ENCODE assay signal across 12 mouse cellular contexts in the genomic region with DNA sequence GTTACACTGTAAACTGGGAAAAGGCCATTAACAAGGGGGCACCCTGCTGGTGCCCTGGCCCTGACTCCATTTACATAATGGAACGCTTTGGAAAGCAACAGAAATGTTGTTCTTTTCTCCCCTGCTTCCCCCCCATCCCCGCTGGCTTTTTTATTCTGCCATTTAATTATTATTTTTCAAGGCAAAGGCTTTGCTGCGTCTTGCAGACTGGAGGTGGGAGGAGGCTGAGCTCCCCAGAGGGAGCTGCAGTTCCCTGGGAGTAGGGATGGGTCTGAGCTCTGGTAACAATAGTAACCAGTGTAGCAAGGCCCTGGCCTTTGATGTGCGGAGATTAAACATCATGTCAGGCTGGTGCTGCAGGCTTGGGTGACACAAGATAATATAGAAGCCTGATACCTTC.
DNase-seq lines count a peak whose midpoint lies in the region; ATAC-seq lines count a peak whose summit lies in the region.
"Had no signal": no experiment of that assay in that cellular context is flagged by ENCODE, and none has a peak within 500 bp of the region (broad histone marks: within the 10 kb centered on the region; RNA-seq: fewer than 3 reads in every experiment).

No protein-coding gene starts in this region.

- peak overlapping the region; percentile 78 for H3K27ac ChIP-seq in embryonic facial prominence, embryonic 10.5 days (replicated peaks)
- peak overlapping the region; percentile 63 for H3K27ac ChIP-seq in hindbrain, embryonic 11.5 days (ENCODE audit: low read depth, low read length)
- H3K27ac ChIP-seq in midbrain, embryonic 13.5 days: peak overlapping the region; percentile 72
- H3K27ac ChIP-seq: left cerebral cortex, adult 2 months; lung, embryonic 15.5 days had no signal

- no peaks in the 10 kb centered on the region for H3K36me3 ChIP-seq in embryonic facial prominence, embryonic 10.5 days (replicated peaks)
- H3K36me3 ChIP-seq in hindbrain, embryonic 11.5 days (ENCODE audit: control insufficient read depth, insufficient read depth, low read length): no peaks in the 10 kb centered on the region
- H3K36me3 ChIP-seq in midbrain, embryonic 13.5 days: no peaks in the 10 kb centered on the region
- H3K36me3 ChIP-seq: lung, embryonic 15.5 days had no signal

- H3K4me3 ChIP-seq in embryonic facial prominence, embryonic 10.5 days: no peak overlapping the region
- no peak overlapping the region for H3K4me3 ChIP-seq in hindbrain, embryonic 11.5 days (ENCODE audit: low read depth, low read length)
- H3K4me3 ChIP-seq in midbrain, embryonic 13.5 days (replicated peaks): no peak overlapping the region
- H3K4me3 ChIP-seq: left cerebral cortex, adult 2 months; lung, embryonic 15.5 days had no signal

- no peaks in the 10 kb centered on the region for H3K9me3 ChIP-seq in embryonic facial prominence, embryonic 10.5 days
- H3K9me3 ChIP-seq in hindbrain, embryonic 11.5 days (ENCODE audit: control insufficient read depth, low read length): no peaks in the 10 kb centered on the region
- H3K9me3 ChIP-seq in midbrain, embryonic 13.5 days: no peaks in the 10 kb centered on the region
- H3K9me3 ChIP-seq: lung, embryonic 15.5 days had no signal

- H3K4me2 ChIP-seq in hindbrain, embryonic 11.5 days (replicated peaks; ENCODE audit: low read depth, low read length): no peak overlapping the region
- peak overlapping the region; percentile 2; the same call in 1 of the 2 replicates for H3K4me2 ChIP-seq in midbrain, embryonic 13.5 days (replicated peaks)
- H3K4me2 ChIP-seq: lung, embryonic 15.5 days had no signal

- H3K4me1 ChIP-seq in embryonic facial prominence, embryonic 10.5 days: peaks cover 48% of the 10 kb centered on the region
- peaks cover 5% of the 10 kb centered on the region; the same call in 1 of the 2 replicates for H3K4me1 ChIP-seq in hindbrain, embryonic 11.5 days (replicated peaks; ENCODE audit: control insufficient read depth, insufficient read depth, low read length)
- H3K4me1 ChIP-seq in midbrain, embryonic 13.5 days (replicated peaks): peaks cover 30% of the 10 kb centered on the region

- H3K9ac ChIP-seq in hindbrain, embryonic 11.5 days (ENCODE audit: low read depth, low read length): no peak overlapping the region
- H3K9ac ChIP-seq in midbrain, embryonic 13.5 days (replicated peaks): 0 out of 2 replicates have a peak overlapping the region, but pooled peaks have one; percentile 24
- H3K9ac ChIP-seq: lung, embryonic 15.5 days had no signal

- intact Hi-C loops in heart, postnatal 36 days (cut with DNase I): no loop called here

- peak; percentile 83 for ATAC-seq in hindbrain, embryonic 11.5 days (ENCODE audit: low FRiP score)
- ATAC-seq in midbrain, embryonic 13.5 days: peak; percentile 90

- DNase-seq in R1 (ENCODE audit: low read depth, low spot score): peak; percentile 22
- peak; percentile 45 for DNase-seq in embryonic facial prominence, embryonic 10.5 days (ENCODE audit: low spot score)
- DNase-seq in hindbrain, embryonic 11.5 days (ENCODE audit: low spot score): peak; percentile 39
- DNase-seq in urinary bladder, postnatal 4 days (ENCODE audit: low spot score in 2 of 2): no peak
- DNase-seq in thymus, postnatal 25 days: no peak
- DNase-seq in kidney, adult 8-10 months: no peak
- DNase-seq in heart, postnatal 36 days: no peak
- DNase-seq: cerebellum, adult 9-11 months; spleen, adult 18-20 months had no signal

- 7% methylated on average over 4 of the region's 4 CpGs for WGBS in embryonic facial prominence, embryonic 10.5 days
- 6% methylated on average over 4 of the region's 4 CpGs for WGBS in hindbrain, embryonic 11.5 days
- 3% methylated on average over 4 of the region's 4 CpGs for WGBS in midbrain, embryonic 13.5 days

- 0 out of 2 replicates have a peak, but pooled peaks cover 11% of the 10 kb centered on the region for H3K27me3 ChIP-seq in embryonic facial prominence, embryonic 10.5 days (replicated peaks; ENCODE audit: low read depth, poor library complexity, severe bottlenecking)
- H3K27me3 ChIP-seq in hindbrain, embryonic 11.5 days (ENCODE audit: control insufficient read depth, insufficient read depth, low read length): no peaks in the 10 kb centered on the region
- H3K27me3 ChIP-seq in midbrain, embryonic 13.5 days: peaks cover 26% of the 10 kb centered on the region; the same call in 1 of the 2 replicates
- H3K27me3 ChIP-seq: lung, embryonic 15.5 days had no signal

Comparison
In these comparisons a context has a peak if more than half of its experiments do, and no peak if none do; other contexts are left out.
1. DNase-seq: peak in R1 (single experiment), embryonic facial prominence, embryonic 10.5 days (single experiment) and hindbrain, embryonic 11.5 days (single experiment); none in urinary bladder, postnatal 4 days (0 of 2), thymus, postnatal 25 days (single experiment), kidney, adult 8-10 months (0 of 2) and heart, postnatal 36 days (0 of 2).
2. Peak in every context shown above with its lines, with median percentiles within 50 percentile points of each other: H3K27ac ChIP-seq.